Mouse (Mus musculus) kidney, postnatal 0 days (tissue): ENCODE data around the gene Nucks1. TPM values are rescaled to one million over a fixed set of nuclear protein-coding genes. Genes with fewer than 3 reads are reported as not detected.
A peak's percentile ranks its signal among the peaks of the same experiment; 100 is the strongest.

Experiments used
- ATAC-seq: fragments of 200-750 bp; cut with Nextera tagmentation; replicated peaks from 2 replicates; pipeline ENCODE4 v1.8.0; 2017; ENCODE audit warnings: low read depth, moderate number of reproducible peaks, moderate TSS enrichment, moderate library complexity; ENCODE audit not compliant: low FRiP score
- DNase-seq: peaks from one replicate; pipeline ENCODE4 v3.0.0-alpha.2; 2016; ENCODE audit warnings: low spot score
- H3K27ac ChIP-seq: fragments of 300-500 bp; sonication (generic); 2 replicates; pipeline ENCODE4 v1.5.1; 2014; ENCODE audit warnings: mild to moderate bottlenecking
- H3K27me3 ChIP-seq: fragments of 300-500 bp; sonication (generic); 2 replicates; pipeline ENCODE4 v1.6.1; 2014; ENCODE audit warnings: low read length, mixed read lengths; ENCODE audit not compliant: insufficient read depth
- H3K36me3 ChIP-seq: fragments of 300-500 bp; sonication (generic); 2 replicates; pipeline ENCODE4 v1.6.1; 2014; ENCODE audit warnings: low read length, mixed read lengths; ENCODE audit not compliant: insufficient read depth
- H3K4me1 ChIP-seq: fragments of 300-500 bp; sonication (generic); replicated peaks from 2 replicates; pipeline ENCODE4 v1.6.1; 2014; ENCODE audit warnings: antibody characterized with exemption, low read length, mixed read lengths; ENCODE audit not compliant: insufficient read depth
- H3K4me2 ChIP-seq: fragments of 300-500 bp; sonication (generic); 2 replicates; pipeline ENCODE4 v1.6.1; 2014; ENCODE audit warnings: mild to moderate bottlenecking, low read length, moderate library complexity, mixed read lengths
- H3K4me3 ChIP-seq: fragments of 300-500 bp; sonication (generic); replicated peaks from 2 replicates; pipeline ENCODE4 v1.5.1; 2014; ENCODE audit warnings: low read depth, low read length
- H3K9ac ChIP-seq: fragments of 300-500 bp; sonication (generic); 2 replicates; pipeline ENCODE4 v1.6.1; 2014; ENCODE audit warnings: low read depth, low read length
- H3K9me3 ChIP-seq: fragments of 300-500 bp; sonication (generic); replicated peaks from 2 replicates; pipeline ENCODE4 v1.6.1; 2016; ENCODE audit warnings: low read length, inconsistent platforms, mixed read lengths
- CTCF ChIP-seq: IDR thresholded peaks from 2 replicates; pipeline ENCODE4 v1.5.1; 2016; ENCODE audit warnings: antibody characterized with exemption, low read depth, mild to moderate bottlenecking, moderate library complexity
- WGBS: fragments of 180-500 bp; shearing (Covaris S2); extraction: QIAGEN DNeasy Blood & Tissue Kit; methylation state at CpG from one replicate; pipeline ENCODE4 v1.1.7; 2014; 5-methylcytosine and 5-hydroxymethylcytosine counted together
- polyA plus RNA-seq: library from polyadenylated mRNA; unstranded; fragments of >200 nt; fragmentation: Nextera tagmentation; extraction: Ambion mirVana; gene quantifications from 2 replicates; pipeline ENCODE4 v1.2.1, GENCODE M21; 2015

Nucks1 gene
- polyA plus RNA-seq, 1 experiment from 2014 or later, result 55.2 TPM

DNA sequence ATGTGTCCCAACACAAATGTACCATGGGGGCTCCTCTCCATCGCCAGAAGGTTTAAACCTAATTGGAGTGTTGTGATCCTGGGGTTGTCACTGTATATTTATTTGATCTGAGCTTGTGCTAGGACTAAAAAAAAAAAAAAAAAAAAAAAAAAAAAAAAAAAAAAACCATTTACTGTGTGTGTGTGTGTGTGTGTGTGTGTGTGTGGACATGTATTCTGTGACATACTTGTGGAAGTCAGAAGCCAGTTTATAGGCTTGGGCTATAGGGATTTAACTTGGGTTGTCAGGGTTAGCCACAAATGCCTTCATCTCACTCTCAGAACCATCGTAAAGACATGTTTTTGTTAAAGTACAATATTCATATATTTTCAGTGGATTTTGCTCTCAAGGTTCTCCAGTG lies 40.8 kb upstream of the Nucks1 start:
- no peak overlapping the region for H3K4me3 ChIP-seq
- H3K27me3 ChIP-seq, result no peaks in the 10 kb centered on the region
- TF ChIP-seq CTCF, result no peak
- WGBS, result 81% methylated on average over 2 of the region's 2 CpGs
- no peak for DNase-seq
- no peak overlapping the region for H3K4me2 ChIP-seq
- H3K4me1 ChIP-seq, result peaks cover 3% of the 10 kb centered on the region; the same call in 1 of the 2 replicates
- H3K27ac ChIP-seq, result no peak overlapping the region
- H3K9me3 ChIP-seq, result no peaks in the 10 kb centered on the region
- no peaks in the 10 kb centered on the region for H3K36me3 ChIP-seq
- H3K9ac ChIP-seq, result no peak overlapping the region
- no peak for ATAC-seq

DNA sequence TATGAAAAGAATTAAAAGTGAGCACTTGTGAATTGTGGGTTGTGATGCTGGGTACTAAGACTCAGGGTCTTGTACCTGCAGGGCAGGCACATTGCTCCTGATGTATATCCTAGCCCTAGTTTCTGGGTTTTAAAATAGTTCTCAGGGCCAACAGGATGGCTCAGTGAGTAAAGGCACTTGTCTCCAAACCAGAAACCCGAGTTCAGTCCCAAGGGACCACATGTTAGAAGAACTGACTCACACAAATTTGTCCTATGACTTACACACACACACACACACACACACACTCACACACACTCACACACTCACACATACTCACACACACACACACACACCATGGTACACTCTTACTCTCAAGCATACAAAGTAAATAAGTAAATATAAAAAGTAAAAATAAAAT lies 37.5 kb upstream of the Nucks1 start:
- peaks cover under 1% of the 10 kb centered on the region; the same call in 1 of the 2 replicates for H3K4me1 ChIP-seq
- DNase-seq (no peak), ATAC-seq (no peak)
- no peaks in the 10 kb centered on the region for H3K27me3 ChIP-seq
- no peak overlapping the region for H3K9ac ChIP-seq
- 70% methylated on average over 1 of the region's 1 CpGs for WGBS
- no peak overlapping the region for H3K4me2 ChIP-seq
- TF ChIP-seq CTCF, result no peak
- H3K9me3 ChIP-seq, result no peaks in the 10 kb centered on the region
- H3K4me3 ChIP-seq, result no peak overlapping the region
- no peak overlapping the region for H3K27ac ChIP-seq
- no peaks in the 10 kb centered on the region for H3K36me3 ChIP-seq

DNA sequence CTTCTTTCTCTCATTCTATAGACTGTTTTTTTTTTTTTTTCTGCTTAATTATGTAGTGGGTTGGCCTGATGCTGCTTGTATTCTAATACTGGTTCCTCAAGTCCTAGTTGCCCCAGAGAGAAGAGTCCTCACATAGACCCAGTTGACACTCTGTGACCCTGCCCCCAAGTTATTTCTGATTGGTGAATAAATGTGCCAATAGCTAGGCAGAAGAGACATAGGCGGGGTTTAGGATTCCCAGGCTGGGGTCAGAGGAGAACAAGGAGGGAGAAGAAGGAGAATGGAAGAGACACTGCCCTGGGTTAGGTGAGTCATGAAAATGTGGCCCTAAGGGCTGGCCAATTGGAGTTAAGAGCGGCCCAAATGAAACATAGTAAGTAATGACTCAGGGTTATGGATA lies 30.5 kb upstream of the Nucks1 start:
- no peak overlapping the region for H3K4me2 ChIP-seq
- DNase-seq, result no peak
- no peak for TF ChIP-seq CTCF
- no peak overlapping the region for H3K27ac ChIP-seq
- H3K9ac ChIP-seq, result no peak overlapping the region
- no peaks in the 10 kb centered on the region for H3K4me1 ChIP-seq
- no peaks in the 10 kb centered on the region for H3K36me3 ChIP-seq
- H3K27me3 ChIP-seq, result no peaks in the 10 kb centered on the region
- whole genome bisulfite sequencing, result 82% methylated on average over 2 of the region's 2 CpGs
- H3K4me3 ChIP-seq, result no peak overlapping the region
- ATAC-seq, result no peak
- no peaks in the 10 kb centered on the region for H3K9me3 ChIP-seq

DNA sequence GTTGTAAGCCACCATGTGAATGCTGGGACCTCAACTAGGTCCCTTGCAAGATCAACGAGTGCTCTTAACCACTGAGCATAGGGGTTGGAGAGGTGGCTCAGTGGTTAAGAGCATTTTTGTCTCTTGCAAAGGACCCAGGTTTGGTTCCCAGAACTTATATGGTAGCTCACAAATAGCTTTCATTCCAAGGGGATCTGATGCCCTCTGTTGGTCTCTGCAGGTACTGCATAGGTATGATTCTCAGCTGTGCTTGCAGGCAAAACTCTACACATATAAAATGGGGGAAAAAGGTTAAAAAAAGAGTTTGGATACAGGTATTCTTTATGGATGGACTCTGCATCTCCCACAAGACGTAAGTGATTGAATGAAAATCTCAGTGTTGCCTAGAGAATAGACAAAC lies 27.5 kb upstream of the Nucks1 start:
- TF ChIP-seq CTCF, result peak; percentile 57
- no peak for ATAC-seq
- H3K4me2 ChIP-seq, result no peak overlapping the region
- H3K9ac ChIP-seq, result no peak overlapping the region
- H3K9me3 ChIP-seq, result no peaks in the 10 kb centered on the region
- H3K27me3 ChIP-seq, result no peaks in the 10 kb centered on the region
- no peaks in the 10 kb centered on the region for H3K4me1 ChIP-seq
- no peaks in the 10 kb centered on the region for H3K36me3 ChIP-seq
- DNase-seq, result no peak
- 66% methylated on average over 2 of the region's 2 CpGs for WGBS
- H3K27ac ChIP-seq, result no peak overlapping the region
- no peak overlapping the region for H3K4me3 ChIP-seq

DNA sequence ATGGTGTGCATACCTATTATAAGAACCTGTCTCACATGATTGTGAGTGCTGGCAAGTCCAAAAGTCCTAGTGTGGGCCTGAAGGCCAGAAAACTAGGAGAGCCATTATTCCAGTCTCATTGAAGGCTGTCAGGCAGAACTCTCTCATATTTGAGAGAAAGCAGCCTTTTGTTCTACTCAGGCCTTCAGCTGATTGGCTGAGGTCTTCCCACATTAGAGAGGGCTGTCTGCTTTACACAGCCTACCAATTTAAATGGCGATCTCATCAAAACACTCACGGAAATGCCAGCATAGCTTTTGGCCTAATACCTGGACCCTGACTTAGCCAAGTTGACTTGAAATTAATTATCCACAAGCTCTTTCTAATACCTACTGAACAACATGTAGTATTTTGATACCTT lies 24.2 kb upstream of the Nucks1 start:
- WGBS, result 78% methylated on average over 2 of the region's 2 CpGs
- H3K9ac ChIP-seq, result no peak overlapping the region
- DNase-seq (no peak), ATAC-seq (no peak)
- H3K4me1 ChIP-seq, result no peaks in the 10 kb centered on the region
- no peaks in the 10 kb centered on the region for H3K36me3 ChIP-seq
- no peaks in the 10 kb centered on the region for H3K9me3 ChIP-seq
- H3K27me3 ChIP-seq, result no peaks in the 10 kb centered on the region
- no peak overlapping the region for H3K4me3 ChIP-seq
- no peak overlapping the region for H3K4me2 ChIP-seq
- TF ChIP-seq CTCF, result no peak
- no peak overlapping the region for H3K27ac ChIP-seq

DNA sequence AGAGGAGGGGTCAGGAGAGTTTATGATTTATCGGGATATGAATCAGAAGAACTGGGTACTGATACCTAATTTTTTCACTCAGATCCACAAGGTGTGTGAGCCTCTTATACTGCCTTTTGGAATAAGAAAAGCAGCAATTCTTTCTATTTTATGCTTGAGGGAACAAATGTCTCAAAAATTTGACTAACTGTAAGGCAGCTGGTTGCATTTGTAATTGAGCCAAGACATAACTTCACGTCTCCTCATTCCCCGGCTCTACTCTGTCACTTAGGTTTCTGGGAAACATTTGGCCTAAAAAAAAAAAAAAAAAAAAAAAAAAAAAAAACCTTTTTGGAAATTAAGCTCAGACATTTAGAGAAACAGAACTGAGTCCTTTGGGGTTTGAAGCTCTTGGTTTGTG lies 23.7 kb upstream of the Nucks1 start:
- Histone ChIP-seq H3K27ac (no peak overlapping the region), H3K4me2 (no peak overlapping the region), H3K36me3 (no peaks in the 10 kb centered on the region), H3K9ac (no peak overlapping the region), H3K27me3 (no peaks in the 10 kb centered on the region), H3K4me3 (no peak overlapping the region), H3K4me1 (no peaks in the 10 kb centered on the region), H3K9me3 (no peaks in the 10 kb centered on the region)
- no peak for ATAC-seq
- no peak for TF ChIP-seq CTCF
- WGBS, result 72% methylated on average over 3 of the region's 3 CpGs
- peak; percentile 22 for DNase-seq

DNA sequence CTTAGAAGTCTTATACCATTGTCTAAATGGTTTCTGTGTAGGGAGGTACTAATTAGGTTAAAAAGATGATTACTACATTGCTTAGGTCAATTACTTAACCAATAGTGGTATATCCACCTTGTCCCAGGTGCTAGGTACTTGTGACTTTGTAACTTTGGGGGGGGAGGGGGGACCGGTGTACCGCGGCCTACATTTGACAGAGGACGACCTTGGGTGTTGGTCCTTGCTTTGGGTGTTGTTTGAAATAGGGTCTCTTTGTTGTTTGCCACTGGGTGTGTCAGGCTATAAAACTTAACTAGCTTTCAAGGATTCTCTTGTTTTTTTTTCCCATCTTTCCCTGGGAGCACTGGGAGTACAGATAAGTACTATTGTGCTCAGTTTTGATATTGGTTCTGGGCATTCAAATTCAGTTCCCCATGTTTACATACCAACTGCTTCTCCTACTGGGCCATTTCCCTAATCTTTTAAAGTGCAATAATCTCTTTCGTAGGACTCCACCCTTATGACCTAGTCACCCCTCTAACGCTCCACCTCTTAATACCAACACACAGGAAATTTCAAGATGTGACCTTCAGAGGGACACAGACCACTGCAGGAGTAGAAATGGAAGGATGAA lies 20.2 kb upstream of the Nucks1 start:
- no peak overlapping the region for H3K4me2 ChIP-seq
- ATAC-seq (no peak), DNase-seq (no peak)
- 54% methylated on average over 6 of the region's 6 CpGs for WGBS
- no peaks in the 10 kb centered on the region for H3K36me3 ChIP-seq
- H3K4me1 ChIP-seq, result no peaks in the 10 kb centered on the region
- no peak overlapping the region for H3K4me3 ChIP-seq
- H3K9ac ChIP-seq, result no peak overlapping the region
- H3K9me3 ChIP-seq, result no peaks in the 10 kb centered on the region
- H3K27me3 ChIP-seq, result no peaks in the 10 kb centered on the region
- no peak overlapping the region for H3K27ac ChIP-seq
- no peak for TF ChIP-seq CTCF
